Mouse (Mus musculus): ENCODE measurements around the gene Drap1. TPM values are rescaled to one million over a fixed set of nuclear protein-coding genes. Genes with fewer than 3 reads are reported as not detected.

Gene Drap1
- polyA plus RNA-seq, 1 experiment from 2014 or later, result 246 TPM

- Histone ChIP-seq H3K4me1 (replicated peaks; ENCODE audit: insufficient read depth, low read length) (0 out of 2 replicates have a peak, but pooled peaks cover 4% of the 10 kb centered on the region), H3K36me3 (ENCODE audit: insufficient read depth, low read length) (peaks cover 60% of the 10 kb centered on the region), H3K4me2 (ENCODE audit: low read length) (no peak overlapping the region), H3K9me3 (replicated peaks; ENCODE audit: low read length) (no peaks in the 10 kb centered on the region), H3K27ac (no peak overlapping the region), H3K4me3 (replicated peaks; ENCODE audit: low read depth, low read length) (no peak overlapping the region), H3K9ac (ENCODE audit: low read depth, low read length) (no peak overlapping the region), H3K27me3 (ENCODE audit: insufficient read depth, low read length) (no peaks in the 10 kb centered on the region)
- TF ChIP-seq CTCF (IDR thresholded peaks at IDR 0.05; ENCODE audit: low read depth), result no peak
- no peak for DNase-seq (ENCODE audit: low spot score)
- ATAC-seq (replicated peaks; ENCODE audit: low FRiP score, low read depth), result no peak
- 90% methylated on average over 8 of the region's 8 CpGs for WGBS
Observed at GRCm38 (mm10) chr19:5384715-5385114, 40.1 kb downstream of the Drap1 start.

GRCm38 (mm10) chr19:5383326-5383725 lies 41.5 kb downstream of the Drap1 start:
- no peak overlapping the region for H3K27ac ChIP-seq
- no peak for ATAC-seq (replicated peaks; ENCODE audit: low FRiP score, low read depth)
- no peaks in the 10 kb centered on the region for H3K9me3 ChIP-seq (replicated peaks; ENCODE audit: low read length)
- no peak for DNase-seq (ENCODE audit: low spot score)
- H3K4me1 ChIP-seq (replicated peaks; ENCODE audit: insufficient read depth, low read length), result 0 out of 2 replicates have a peak, but pooled peaks cover 4% of the 10 kb centered on the region
- 95% methylated on average over 12 of the region's 12 CpGs for WGBS
- no peak overlapping the region for H3K4me3 ChIP-seq (replicated peaks; ENCODE audit: low read depth, low read length)
- peaks cover 72% of the 10 kb centered on the region for H3K36me3 ChIP-seq (ENCODE audit: insufficient read depth, low read length)
- TF ChIP-seq CTCF (IDR thresholded peaks at IDR 0.05; ENCODE audit: low read depth), result no peak
- H3K27me3 ChIP-seq (ENCODE audit: insufficient read depth, low read length), result no peaks in the 10 kb centered on the region
- H3K9ac ChIP-seq (ENCODE audit: low read depth, low read length), result no peak overlapping the region
- no peak overlapping the region for H3K4me2 ChIP-seq (ENCODE audit: low read length)

GRCm38 (mm10) chr19:5377446-5377845 lies 47.3 kb downstream of the Drap1 start:
- H3K36me3 ChIP-seq (ENCODE audit: insufficient read depth, low read length), result peaks cover 48% of the 10 kb centered on the region
- 86% methylated on average over 1 of the region's 1 CpGs for WGBS
- H3K27me3 ChIP-seq (ENCODE audit: insufficient read depth, low read length), result no peaks in the 10 kb centered on the region
- no peak overlapping the region for H3K4me3 ChIP-seq (replicated peaks; ENCODE audit: low read depth, low read length)
- TF ChIP-seq CTCF (IDR thresholded peaks at IDR 0.05; ENCODE audit: low read depth), result no peak
- no peaks in the 10 kb centered on the region for H3K4me1 ChIP-seq (replicated peaks; ENCODE audit: insufficient read depth, low read length)
- H3K9ac ChIP-seq (ENCODE audit: low read depth, low read length), result no peak overlapping the region
- ATAC-seq (replicated peaks; ENCODE audit: low FRiP score, low read depth) (no peak), DNase-seq (ENCODE audit: low spot score) (no peak)
- no peak overlapping the region for H3K4me2 ChIP-seq (ENCODE audit: low read length)
- no peak overlapping the region for H3K27ac ChIP-seq
- no peaks in the 10 kb centered on the region for H3K9me3 ChIP-seq (replicated peaks; ENCODE audit: low read length)

- ATAC-seq (replicated peaks; ENCODE audit: low FRiP score, low read depth) (no peak), DNase-seq (ENCODE audit: low spot score) (no peak)
- no peak overlapping the region for H3K4me2 ChIP-seq (ENCODE audit: low read length)
- no peaks in the 10 kb centered on the region for H3K9me3 ChIP-seq (replicated peaks; ENCODE audit: low read length)
- no peak overlapping the region for H3K27ac ChIP-seq
- no peak overlapping the region for H3K9ac ChIP-seq (ENCODE audit: low read depth, low read length)
- no peak for TF ChIP-seq CTCF (IDR thresholded peaks at IDR 0.05; ENCODE audit: low read depth)
- no peak overlapping the region for H3K4me3 ChIP-seq (replicated peaks; ENCODE audit: low read depth, low read length)
- no peaks in the 10 kb centered on the region for H3K4me1 ChIP-seq (replicated peaks; ENCODE audit: insufficient read depth, low read length)
- 69% methylated on average over 4 of the region's 4 CpGs for WGBS
- H3K36me3 ChIP-seq (ENCODE audit: insufficient read depth, low read length), result peaks cover 42% of the 10 kb centered on the region
- H3K27me3 ChIP-seq (ENCODE audit: insufficient read depth, low read length), result no peaks in the 10 kb centered on the region
Observed at GRCm38 (mm10) chr19:5374748-5375147, 50.0 kb downstream of the Drap1 start.

- ATAC-seq (replicated peaks; ENCODE audit: low FRiP score, low read depth), result no peak
- DNase-seq (ENCODE audit: low spot score), result no peak
- TF ChIP-seq CTCF (IDR thresholded peaks at IDR 0.05; ENCODE audit: low read depth), result no peak
- Histone ChIP-seq H3K4me1 (replicated peaks; ENCODE audit: insufficient read depth, low read length) (no peaks in the 10 kb centered on the region), H3K36me3 (ENCODE audit: insufficient read depth, low read length) (peaks cover 41% of the 10 kb centered on the region), H3K9ac (ENCODE audit: low read depth, low read length) (no peak overlapping the region), H3K9me3 (replicated peaks; ENCODE audit: low read length) (no peaks in the 10 kb centered on the region), H3K27me3 (ENCODE audit: insufficient read depth, low read length) (no peaks in the 10 kb centered on the region), H3K4me2 (ENCODE audit: low read length) (no peak overlapping the region), H3K4me3 (replicated peaks; ENCODE audit: low read depth, low read length) (no peak overlapping the region), H3K27ac (no peak overlapping the region)
- 86% methylated on average over 4 of the region's 4 CpGs for WGBS
Observed at GRCm38 (mm10) chr19:5374177-5374576, 50.6 kb downstream of the Drap1 start.

Other genes with a start within 250 kb of the Drap1 start
- 14.2 and 14.8 TPM in 2 replicates for gene Pacs1, start 151.9 kb downstream of the Drap1 start, polyA plus RNA-seq (2015; fragmentation: Nextera tagmentation; extraction: Ambion mirVana)
- gene Sf3b2, start 129.5 kb downstream of the Drap1 start, polyA plus RNA-seq (2015; fragmentation: Nextera tagmentation; extraction: Ambion mirVana), result 239 and 274 TPM in 2 replicates
- gene Gal3st3, start 126.6 kb downstream of the Drap1 start, polyA plus RNA-seq (2015; fragmentation: Nextera tagmentation; extraction: Ambion mirVana), result 2.2 and 2.7 TPM in 2 replicates
- gene Catsper1, start 89.2 kb downstream of the Drap1 start, polyA plus RNA-seq (2015; fragmentation: Nextera tagmentation; extraction: Ambion mirVana), result not detected in 2 replicates
- gene Cst6, start 75.4 kb downstream of the Drap1 start, polyA plus RNA-seq (2015; fragmentation: Nextera tagmentation; extraction: Ambion mirVana), result 0.29 and 1.5 TPM in 2 replicates
- gene Eif1ad, start 58.2 kb downstream of the Drap1 start, polyA plus RNA-seq (2015; fragmentation: Nextera tagmentation; extraction: Ambion mirVana), result 30.8 and 34.0 TPM in 2 replicates
- 344 and 363 TPM in 2 replicates for gene Banf1, start 57.8 kb downstream of the Drap1 start, polyA plus RNA-seq (2015; fragmentation: Nextera tagmentation; extraction: Ambion mirVana)
- gene Sart1, start 36.3 kb downstream of the Drap1 start, polyA plus RNA-seq (2015; fragmentation: Nextera tagmentation; extraction: Ambion mirVana), result 56.1 and 57.8 TPM in 2 replicates
- gene Tsga10ip, start 22.5 kb downstream of the Drap1 start, polyA plus RNA-seq (2015; fragmentation: Nextera tagmentation; extraction: Ambion mirVana), result 0.31 and 0.39 TPM in 2 replicates
- 55.7 and 55.8 TPM in 2 replicates for gene AI837181, start 165 bp upstream of the Drap1 start, polyA plus RNA-seq (2015; fragmentation: Nextera tagmentation; extraction: Ambion mirVana)
- 0.32 TPM in 1 of 2 replicates, not detected in the other for gene Fosl1, start 22.6 kb upstream of the Drap1 start, polyA plus RNA-seq (2015; fragmentation: Nextera tagmentation; extraction: Ambion mirVana)
- 12.2 and 15.6 TPM in 2 replicates for gene Ccdc85b, start 32.9 kb upstream of the Drap1 start, polyA plus RNA-seq (2015; fragmentation: Nextera tagmentation; extraction: Ambion mirVana)
- 141 and 150 TPM in 2 replicates for gene Fibp, start 35.6 kb upstream of the Drap1 start, polyA plus RNA-seq (2015; fragmentation: Nextera tagmentation; extraction: Ambion mirVana)
- 0.79 and 1.2 TPM in 2 replicates for gene Ctsw, start 43.5 kb upstream of the Drap1 start, polyA plus RNA-seq (2015; fragmentation: Nextera tagmentation; extraction: Ambion mirVana)
- gene Efemp2, start 49.0 kb upstream of the Drap1 start, polyA plus RNA-seq (2015; fragmentation: Nextera tagmentation; extraction: Ambion mirVana), result 126 and 140 TPM in 2 replicates
- 31.3 and 31.8 TPM in 2 replicates for gene Mus81, start 63.4 kb upstream of the Drap1 start, polyA plus RNA-seq (2015; fragmentation: Nextera tagmentation; extraction: Ambion mirVana)
- 2,170 and 2,281 TPM in 2 replicates for gene Cfl1, start 65.5 kb upstream of the Drap1 start, polyA plus RNA-seq (2015; fragmentation: Nextera tagmentation; extraction: Ambion mirVana)
- gene 1700020D05Rik, start 78.8 kb upstream of the Drap1 start, polyA plus RNA-seq (2015; fragmentation: Nextera tagmentation; extraction: Ambion mirVana), result 0.13 TPM in 1 of 2 replicates, not detected in the other
- gene Snx32, start 85.6 kb upstream of the Drap1 start, polyA plus RNA-seq (2015; fragmentation: Nextera tagmentation; extraction: Ambion mirVana), result 7.6 and 8.0 TPM in 2 replicates
- gene Ovol1, start 135.7 kb upstream of the Drap1 start, polyA plus RNA-seq (2015; fragmentation: Nextera tagmentation; extraction: Ambion mirVana), result 12.3 and 13.7 TPM in 2 replicates
- gene Ap5b1, start 143.0 kb upstream of the Drap1 start, polyA plus RNA-seq (2015; fragmentation: Nextera tagmentation; extraction: Ambion mirVana), result 7.1 and 7.2 TPM in 2 replicates
- gene Rnaseh2c, start 176.9 kb upstream of the Drap1 start, polyA plus RNA-seq (2015; fragmentation: Nextera tagmentation; extraction: Ambion mirVana), result 107 and 128 TPM in 2 replicates
- 54.0 and 56.5 TPM in 2 replicates for gene Kat5, start 185.3 kb upstream of the Drap1 start, polyA plus RNA-seq (2015; fragmentation: Nextera tagmentation; extraction: Ambion mirVana)
- gene Rela, start 212.5 kb upstream of the Drap1 start, polyA plus RNA-seq (2015; fragmentation: Nextera tagmentation; extraction: Ambion mirVana), result 42.6 and 45.5 TPM in 2 replicates
- gene Sipa1, start 238.7 kb upstream of the Drap1 start, polyA plus RNA-seq (2015; fragmentation: Nextera tagmentation; extraction: Ambion mirVana), result 22.5 and 26.2 TPM in 2 replicates

All from kidney, postnatal 0 days (tissue).